Mouse (Mus musculus): ENCODE measurements around the gene Cfap54. TPM values are rescaled to one million over a fixed set of nuclear protein-coding genes. Genes with fewer than 3 reads are reported as not detected.
A peak's percentile ranks its signal among the peaks of the same experiment; 100 is the strongest.

The Cfap54 gene
- polyA plus RNA-seq, 2 experiments from 2014 or later, result 1.3 to 1.4 TPM

- no peak for ATAC-seq
These were observed 16.0 kb upstream of the Cfap54 start for GRCm38 (mm10) chr10:93097439-93097838.

DNA sequence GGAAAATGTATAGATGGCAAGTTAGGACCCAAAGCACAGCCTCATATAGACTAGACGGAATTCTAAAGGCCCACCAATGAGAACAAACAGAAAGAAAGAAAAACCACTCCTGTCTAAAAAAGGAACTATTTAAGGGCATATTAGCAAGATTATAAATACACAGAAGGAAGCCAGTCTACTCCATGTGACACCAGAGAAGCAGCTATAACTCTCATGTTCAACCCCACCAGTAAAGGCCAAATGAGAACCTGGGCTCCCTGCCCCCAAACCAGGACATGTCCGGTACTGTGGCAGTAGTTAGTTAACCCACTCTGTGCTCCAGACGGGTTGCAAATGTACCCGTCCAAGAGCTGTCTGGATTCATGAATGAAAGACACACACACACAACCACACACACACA, 14.4 kb upstream of the Cfap54 start:
- no peak for ATAC-seq

- no peak for ATAC-seq
These were observed 13.7 kb upstream of the Cfap54 start for GRCm38 (mm10) chr10:93094957-93095580.

GRCm38 (mm10) chr10:93091928-93092327, 10.5 kb upstream of the Cfap54 start:
- ATAC-seq, result no peak

GRCm38 (mm10) chr10:93090241-93090640, 8.8 kb upstream of the Cfap54 start:
- ATAC-seq, result no peak

DNA sequence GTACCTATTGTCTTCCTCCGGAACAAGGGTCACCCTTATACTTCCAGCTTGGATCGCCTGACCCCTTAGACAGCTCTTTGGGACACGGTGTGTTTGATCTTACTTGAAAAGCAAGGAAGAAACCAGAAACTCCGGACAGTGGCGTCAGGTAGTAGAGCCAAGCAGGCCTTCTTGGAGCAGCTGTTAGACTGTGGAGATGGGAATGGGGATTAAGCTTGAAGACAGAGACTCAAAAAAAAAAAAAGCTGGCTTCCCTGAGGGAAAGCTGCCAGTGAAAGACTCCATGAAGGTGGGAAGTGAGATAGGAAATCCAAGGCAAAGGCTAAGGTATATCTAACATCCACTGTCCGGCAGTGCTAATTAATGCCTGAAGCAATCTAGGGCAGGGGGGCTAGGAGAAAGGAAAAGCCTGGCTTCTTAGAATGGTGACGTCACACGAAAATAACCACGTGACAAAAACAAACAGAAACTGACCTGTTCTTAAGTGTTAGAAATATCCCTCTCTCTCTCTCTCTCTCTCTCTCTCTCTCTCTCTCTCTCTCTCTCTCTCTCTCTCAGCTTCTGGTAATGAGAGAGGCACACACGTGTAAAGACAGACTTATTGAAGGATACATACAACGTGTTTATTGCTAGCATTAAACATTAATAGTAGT, 7.1 kb upstream of the Cfap54 start:
- ATAC-seq, result no peak

DNA sequence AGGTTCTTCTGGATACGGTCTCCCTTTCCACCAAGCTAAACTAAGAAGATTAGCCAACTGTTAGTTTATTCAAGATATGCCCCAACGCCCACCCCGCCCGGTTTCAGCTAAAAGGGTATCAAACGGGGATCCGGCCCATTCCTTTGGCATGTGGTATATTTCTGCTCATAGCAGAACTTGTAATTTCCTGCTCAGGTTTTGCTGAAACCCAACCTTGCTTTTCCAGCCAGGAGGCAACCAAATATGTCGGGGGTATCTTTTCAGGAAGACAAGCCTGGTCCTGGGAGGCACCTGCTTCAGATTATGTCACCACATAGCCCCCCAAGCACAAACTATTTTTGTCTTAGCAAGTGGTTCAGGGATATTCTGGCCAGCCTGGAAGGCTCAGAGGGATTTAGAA, 6.1 kb upstream of the Cfap54 start:
- ATAC-seq, result no peak

DNA sequence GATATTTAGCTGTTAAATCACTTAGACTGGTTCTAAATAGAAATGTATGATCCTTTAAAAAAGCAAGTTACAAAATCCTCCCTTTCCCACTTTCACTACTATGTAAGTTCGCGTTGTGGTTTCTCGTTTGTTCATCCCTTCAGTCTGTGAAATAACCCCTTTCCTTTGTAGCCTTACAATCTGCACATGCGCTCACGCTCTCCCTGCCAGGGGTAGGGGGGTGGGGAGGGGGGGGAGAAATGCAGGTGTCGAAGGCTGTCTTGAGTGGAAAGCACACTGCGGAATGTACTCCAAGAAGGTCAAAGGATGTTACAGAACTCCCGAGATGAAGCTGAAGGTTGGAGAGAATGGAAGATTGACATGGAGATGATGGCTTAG, 2.5 kb upstream of the Cfap54 start:
- no peak for ATAC-seq

DNA sequence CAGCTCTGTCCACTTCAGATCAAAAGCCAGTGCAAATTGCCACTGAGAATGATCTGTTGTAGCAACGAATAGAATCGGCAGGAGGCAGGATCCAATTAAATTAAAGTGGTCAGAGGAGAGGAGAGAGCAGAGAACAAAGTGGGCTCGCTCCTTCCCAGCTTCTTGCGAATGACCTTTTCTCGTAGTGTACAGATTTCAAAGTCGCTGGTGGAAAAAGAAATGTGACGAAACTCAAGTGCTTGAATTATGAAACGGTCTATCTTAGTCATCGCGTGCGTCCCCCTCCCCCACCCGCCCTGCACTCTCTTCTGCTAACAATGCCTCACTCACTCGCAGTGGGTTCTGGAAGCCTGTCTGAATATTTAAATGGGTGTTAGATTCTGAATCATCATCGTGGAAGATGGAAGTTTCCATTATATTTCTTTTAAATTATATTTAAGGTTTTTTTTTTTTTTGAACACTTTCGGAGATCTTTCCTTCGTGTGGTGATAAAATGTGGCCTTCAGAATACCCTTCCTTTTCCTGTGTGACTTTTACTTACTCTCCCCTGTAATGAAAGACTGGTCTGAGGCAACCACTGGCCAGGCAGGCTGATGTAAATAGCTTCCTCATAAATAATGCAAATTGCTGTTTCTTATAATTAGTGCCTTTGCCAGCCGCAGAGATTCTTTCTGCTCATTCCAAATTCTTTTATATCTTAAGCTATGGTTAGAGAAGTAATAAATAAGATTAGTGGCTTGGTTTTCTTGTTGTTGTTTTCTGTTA, 2.0 kb upstream of the Cfap54 start:
- ATAC-seq, result peak; percentile 44

DNA sequence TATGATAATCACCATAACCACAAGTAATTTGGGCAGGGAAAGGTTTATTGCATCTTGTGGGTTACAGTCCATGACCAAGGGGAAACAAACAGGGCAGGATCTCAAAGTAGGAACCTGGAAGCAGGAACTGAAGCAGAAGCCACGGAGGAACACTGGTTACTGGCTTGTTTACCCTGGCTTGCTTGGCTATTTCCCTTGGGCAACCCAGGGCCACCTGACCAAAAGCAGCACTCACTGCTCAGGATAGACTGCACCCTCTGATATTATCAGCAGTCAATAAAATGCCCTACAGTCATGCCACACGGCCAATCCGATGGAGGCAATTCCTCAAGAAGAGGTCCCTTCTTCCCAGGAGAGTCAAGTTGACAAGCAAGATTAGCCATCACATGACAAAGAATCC, 1.9 kb downstream of the Cfap54 start:
- ATAC-seq, result no peak

GRCm38 (mm10) chr10:93077935-93078479, 3.4 kb downstream of the Cfap54 start:
- ATAC-seq, result no peak

DNA sequence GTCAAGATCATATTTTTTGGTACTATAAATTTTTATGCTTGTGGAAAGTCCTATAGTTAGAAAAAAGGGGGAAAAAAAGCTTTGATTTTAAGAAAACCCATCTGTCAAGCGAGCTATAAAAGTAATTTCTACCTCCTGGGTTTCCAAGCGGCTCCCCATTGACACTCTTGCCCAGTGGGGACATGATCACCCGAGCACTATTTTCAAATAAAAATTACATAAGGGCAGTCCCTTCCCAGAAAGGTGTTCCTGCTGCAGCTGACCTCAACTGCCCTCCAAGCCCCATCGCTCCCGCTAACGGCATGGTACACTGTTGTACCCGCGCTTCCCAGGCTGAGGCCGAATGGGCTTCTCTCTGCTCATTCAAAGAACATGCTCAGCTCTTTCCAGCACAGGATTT, 5.0 kb downstream of the Cfap54 start:
- ATAC-seq, result no peak

DNA sequence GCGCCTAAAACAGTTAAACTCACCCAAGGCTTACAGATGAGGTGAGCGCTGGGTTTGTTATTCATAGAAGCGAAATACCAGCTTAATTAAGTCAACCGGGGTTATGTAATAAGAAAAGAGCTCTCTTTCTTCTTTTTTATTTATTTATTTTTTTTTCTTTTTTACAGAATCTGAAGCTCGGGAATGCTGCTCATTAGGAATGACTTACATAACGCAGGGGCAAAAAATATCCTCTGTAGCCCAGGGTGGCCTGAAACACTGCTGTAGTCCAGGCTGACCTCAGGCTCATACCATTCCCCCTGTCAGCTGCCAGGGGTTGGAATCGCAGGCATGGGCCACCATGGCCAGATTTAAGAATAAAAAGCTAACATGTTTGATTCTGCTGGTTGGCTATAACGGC, 5.6 kb downstream of the Cfap54 start:
- ATAC-seq, result no peak

DNA sequence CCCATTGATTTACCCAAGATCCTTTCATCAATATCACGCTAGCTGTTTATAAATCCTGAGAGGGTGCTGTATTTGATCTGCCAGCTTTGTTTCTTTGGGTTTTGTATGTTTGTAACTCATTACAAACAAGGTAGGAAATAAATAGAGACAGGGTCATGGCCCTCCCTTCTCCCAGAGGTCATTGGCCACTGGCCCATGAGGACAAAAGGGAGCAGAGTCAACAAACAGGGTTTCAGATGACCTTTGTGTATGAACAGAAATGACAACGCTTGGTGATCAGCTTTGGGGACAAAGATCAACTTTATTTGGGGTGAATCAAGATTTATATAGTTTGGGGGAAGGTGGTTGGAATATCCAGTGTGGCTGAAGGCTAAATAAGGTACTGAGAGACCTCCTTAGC, 8.6 kb downstream of the Cfap54 start:
- ATAC-seq, result no peak

DNA sequence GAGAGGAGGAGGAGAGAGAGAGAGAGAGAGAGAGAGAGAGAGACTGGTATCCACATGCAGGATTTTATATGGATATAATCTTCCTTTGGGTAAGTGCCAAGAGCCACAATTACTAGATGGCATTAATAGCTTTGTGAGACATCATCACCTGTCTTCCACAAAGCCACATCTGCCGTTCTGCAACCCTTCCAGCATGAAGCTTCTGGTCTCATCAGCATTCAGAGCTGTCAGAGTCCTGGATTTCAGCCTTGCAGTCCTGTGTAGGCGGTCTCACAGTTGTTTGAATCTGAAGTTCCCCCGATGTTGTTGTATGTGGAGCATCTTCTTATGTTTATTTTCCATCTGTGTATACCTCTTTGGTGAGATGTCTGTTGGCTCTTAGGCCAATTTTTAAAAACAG, 9.7 kb downstream of the Cfap54 start:
- ATAC-seq, result no peak

DNA sequence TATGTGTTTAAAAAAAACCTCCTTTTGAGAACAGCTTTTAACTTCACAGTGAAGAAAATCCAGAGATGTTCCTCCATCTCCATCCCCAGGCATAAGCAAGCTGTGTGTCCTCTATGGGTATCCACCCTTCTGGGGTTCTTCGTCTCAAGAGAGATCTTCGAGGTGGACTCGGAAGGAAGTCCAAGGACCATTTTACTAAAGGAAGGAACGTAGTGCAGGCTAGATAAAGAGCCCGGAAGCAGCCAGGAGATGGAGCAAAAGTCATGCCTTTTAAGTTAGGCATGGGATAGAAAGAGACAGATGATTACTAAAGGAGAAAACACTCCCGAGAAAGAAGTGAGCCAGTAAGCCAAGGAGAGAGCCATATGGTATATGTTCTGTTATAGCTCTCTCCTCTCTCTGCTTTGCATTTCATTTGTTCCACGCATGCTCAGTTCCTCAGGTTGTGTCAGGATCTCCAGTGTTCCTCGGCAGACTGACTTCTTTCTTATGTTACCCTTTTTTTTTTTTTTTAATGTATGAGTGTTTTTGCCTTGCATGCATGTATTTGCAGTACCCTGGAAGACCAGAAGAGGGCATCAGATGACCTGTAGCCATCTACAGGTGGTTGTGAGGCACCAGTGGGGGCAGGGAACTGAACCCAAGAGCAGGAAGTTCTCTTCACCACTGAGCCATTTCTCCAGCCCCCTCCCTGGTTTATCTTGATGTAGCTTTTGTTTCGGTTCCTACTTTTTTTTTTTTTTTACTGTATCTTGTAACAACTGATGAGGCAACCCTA, 11.1 kb downstream of the Cfap54 start:
- peak; percentile 91 for ATAC-seq

GRCm38 (mm10) chr10:93069721-93070120, 11.7 kb downstream of the Cfap54 start:
- no peak for ATAC-seq

- peak; percentile 67 for ATAC-seq
These were observed 12.3 kb downstream of the Cfap54 start for GRCm38 (mm10) chr10:93069041-93069679.

- no peak for ATAC-seq
These were observed 16.4 kb downstream of the Cfap54 start for GRCm38 (mm10) chr10:93064973-93065372.

- ATAC-seq, result no peak
These were observed 17.8 kb downstream of the Cfap54 start for GRCm38 (mm10) chr10:93063576-93063975.

DNA sequence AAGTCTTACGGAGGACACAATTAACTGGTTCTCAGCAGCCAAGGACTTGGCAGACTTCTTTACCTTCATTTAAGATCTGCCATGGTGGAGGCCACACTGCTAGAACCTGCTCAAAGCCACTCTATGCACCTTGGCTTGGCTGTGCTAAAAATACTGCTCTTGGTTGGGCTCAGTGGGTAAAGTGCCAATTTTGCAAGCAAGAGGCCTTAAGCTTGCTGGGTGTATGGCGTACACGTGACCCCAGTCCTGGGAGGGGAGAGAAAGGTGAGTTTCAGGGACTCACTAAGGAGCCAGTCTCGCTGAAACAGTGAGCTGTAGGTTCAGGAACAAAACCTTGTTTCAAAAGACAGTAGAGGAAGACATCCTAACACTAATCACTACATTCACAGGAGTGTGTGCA, 19.0 kb downstream of the Cfap54 start:
- no peak for ATAC-seq

- ATAC-seq, result no peak
These were observed 27.6 kb downstream of the Cfap54 start for GRCm38 (mm10) chr10:93053867-93054266.
